Mouse (Mus musculus): Measurements from ENCODE around the gene Dimt1. TPM values are rescaled to one million over a fixed set of nuclear protein-coding genes. Genes with fewer than 3 reads are reported as not detected.
"Not testable (repeated sequence)": the region's sequence is repeated elsewhere in the genome, so short reads cannot be mapped to it uniquely, and the experiment has no call there.

Gene Dimt1
- total RNA-seq (2021), result 10 to 100 TPM; 20.7 to 25.3 TPM

- DNase-seq, result peak; percentile 96
- intact Hi-C loops (cut with DNase I), result no loop called here
These were observed at the start of gene Dimt1 for GRCm38 (mm10) chr13:106946594-106947540. Dimt1 (plus strand) TSS chr13:106947127.

DNA sequence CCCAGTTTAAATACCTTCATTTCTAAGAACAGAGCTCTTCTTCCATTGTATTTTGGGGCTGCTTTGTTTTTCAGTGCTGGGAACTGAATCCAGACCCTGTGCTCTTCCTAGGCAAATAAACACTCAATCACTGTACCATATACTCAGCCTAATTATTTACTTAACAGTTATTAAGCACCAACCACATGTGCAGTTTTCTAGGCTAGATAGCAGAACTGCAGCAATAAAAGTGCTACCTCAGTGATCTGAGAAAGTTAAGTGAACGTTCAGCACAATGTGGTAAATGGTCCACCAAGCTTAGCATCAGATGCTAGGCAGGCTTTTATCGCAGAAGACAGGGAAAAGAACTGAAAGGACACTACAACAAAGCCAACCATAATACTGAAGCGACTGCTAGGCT is 42.3 kb upstream of the Dimt1 start:
- no peak for DNase-seq
- intact Hi-C loops (cut with DNase I), result loop anchor here (10.0 kb wide), 1 partner anchor 1960 kb away; no protein-coding TSS in a partner anchor

DNA sequence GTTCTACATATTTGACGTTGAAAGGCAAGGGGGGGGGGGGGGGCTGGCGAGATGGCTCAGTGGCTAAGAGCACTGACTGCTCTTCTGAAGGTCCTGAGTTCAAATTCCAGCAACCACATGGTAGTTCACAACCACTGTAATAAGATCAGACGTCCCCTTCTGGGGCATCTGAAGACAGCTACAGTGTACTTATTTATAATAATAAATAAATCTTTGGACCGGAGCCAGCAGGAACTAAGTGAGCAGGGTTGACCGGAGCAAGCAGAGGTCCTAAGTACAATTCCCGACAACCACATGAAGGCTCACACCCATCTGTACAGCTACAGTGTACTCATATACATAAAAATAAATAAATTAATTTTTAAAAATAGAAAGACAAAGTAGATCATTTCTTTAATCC is 41.8 kb upstream of the Dimt1 start:
- DNase-seq, result not testable (repeated sequence)
- intact Hi-C loops (cut with DNase I), result loop anchor here (10.0 kb wide), 1 partner anchor 1960 kb away; no protein-coding TSS in a partner anchor

GRCm38 (mm10) chr13:106907273-106907672 is 39.7 kb upstream of the Dimt1 start:
- intact Hi-C loops (cut with DNase I), result loop anchor here (10.0 kb wide), 1 partner anchor 1962 kb away; no protein-coding TSS in a partner anchor
- peak; percentile 14 for DNase-seq

- DNase-seq, result no peak
- intact Hi-C loops (cut with DNase I), result no loop called here
These were observed 36.8 kb upstream of the Dimt1 start for GRCm38 (mm10) chr13:106910096-106910495.

DNA sequence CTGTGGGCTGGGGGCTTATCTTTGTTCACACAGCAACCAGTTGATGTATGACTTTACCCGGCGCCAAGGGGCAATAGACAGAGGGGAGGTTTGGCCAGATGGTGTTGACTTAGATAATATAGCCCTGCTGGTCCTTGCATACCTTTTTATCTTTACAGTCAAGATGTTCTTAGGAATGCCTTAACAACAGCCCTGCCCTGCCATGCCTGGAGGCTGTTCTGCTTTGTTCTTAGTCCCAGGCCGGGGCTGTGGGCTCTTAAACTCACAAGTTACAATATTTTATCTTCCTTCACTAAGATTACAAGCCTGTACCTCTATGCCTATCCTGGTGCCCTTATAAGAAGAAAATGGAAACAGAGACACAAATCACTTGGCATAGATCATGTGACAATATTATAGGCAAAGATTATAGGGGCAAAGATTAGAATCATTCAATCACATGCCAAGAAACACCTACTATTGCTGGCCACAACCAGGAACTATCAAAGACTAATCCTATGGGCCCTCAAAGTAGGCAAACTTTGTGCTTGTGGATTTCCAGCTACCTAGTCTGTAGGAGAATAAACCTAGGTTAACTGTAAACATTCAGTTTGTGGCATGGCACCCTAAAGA is 33.7 kb upstream of the Dimt1 start:
- intact Hi-C loops (cut with DNase I), result no loop called here
- no peak for DNase-seq

DNA sequence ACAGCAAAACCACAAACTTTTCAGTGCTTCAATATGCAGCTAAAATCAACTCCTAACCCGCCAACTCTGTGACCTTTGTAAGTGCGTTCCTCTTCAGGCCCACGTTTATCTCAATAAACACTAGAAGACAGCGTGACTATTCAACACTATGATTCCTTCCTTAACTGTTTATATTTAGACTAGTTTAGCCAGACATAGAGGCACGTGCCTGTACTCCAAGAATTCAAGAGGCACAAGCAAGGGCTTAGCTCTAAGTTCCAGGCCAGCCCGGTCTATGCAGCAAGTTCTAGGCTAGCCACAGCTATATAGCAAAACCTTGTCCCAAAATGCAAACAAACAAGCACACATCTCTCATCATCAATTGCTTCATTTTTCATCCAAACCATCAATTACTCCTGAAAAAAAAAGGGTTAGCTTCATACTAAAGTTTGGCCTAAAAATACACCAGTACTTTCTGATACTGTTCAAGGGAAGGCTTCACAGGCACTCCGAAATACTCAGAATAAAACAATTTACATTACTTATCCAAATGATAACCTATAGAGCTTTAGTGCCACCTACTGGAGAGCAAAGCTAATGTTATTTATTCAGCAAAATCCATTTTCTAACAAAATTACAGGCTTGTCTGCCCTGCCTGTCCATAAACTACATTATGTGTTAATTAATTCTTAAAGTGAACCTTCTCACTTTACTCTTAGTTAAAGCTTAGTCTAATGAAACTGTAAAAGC is 28.4 kb upstream of the Dimt1 start:
- DNase-seq, result no peak
- intact Hi-C loops (cut with DNase I), result loop anchor here (5.0 kb wide), 1 partner anchor 1476 kb away; the partner anchor contains the start of gene Htr1a

- DNase-seq; intact Hi-C loops (cut with DNase I): not testable (repeated sequence)
These were observed 21.0 kb upstream of the Dimt1 start for GRCm38 (mm10) chr13:106925921-106926320.

DNA sequence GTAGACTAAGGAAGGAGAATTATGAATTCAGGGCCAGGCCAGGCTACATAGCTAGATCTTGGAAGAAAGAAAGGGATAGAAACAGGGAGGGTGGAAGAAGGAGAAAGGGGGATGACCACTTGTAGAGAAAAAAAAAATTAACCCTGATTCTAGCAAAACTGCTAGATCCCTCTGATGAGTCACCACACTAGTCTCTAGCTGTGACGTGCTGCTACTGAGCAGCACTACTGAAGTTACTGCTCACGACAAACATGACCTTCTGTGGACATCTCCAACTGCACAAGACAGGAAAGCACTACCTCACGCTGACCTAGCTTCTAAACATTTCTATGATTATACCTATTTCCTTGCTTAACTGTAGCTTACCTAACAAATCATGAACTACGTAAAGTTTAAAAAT is 18.6 kb upstream of the Dimt1 start:
- no peak for DNase-seq
- intact Hi-C loops (cut with DNase I), result no loop called here

DNA sequence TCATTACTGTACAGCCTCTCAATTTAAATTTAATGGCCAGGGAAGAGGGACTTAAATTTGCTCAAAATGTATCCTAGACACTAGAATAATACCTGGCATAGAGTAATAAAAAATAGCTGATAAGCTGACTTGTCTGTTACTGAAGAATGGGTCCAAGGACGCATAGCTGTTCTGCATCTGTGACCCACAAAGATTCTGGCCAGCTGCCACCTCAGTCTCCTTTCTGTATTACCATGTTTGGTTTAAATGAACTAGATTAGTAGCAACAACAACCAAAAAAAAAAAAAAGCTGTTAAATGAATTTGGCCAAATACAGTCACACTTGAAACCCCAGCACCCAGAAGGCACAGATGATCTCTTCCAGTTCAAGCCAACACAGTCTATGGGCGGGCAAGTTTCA is 17.7 kb upstream of the Dimt1 start:
- intact Hi-C loops (cut with DNase I), result no loop called here
- DNase-seq, result no peak

DNA sequence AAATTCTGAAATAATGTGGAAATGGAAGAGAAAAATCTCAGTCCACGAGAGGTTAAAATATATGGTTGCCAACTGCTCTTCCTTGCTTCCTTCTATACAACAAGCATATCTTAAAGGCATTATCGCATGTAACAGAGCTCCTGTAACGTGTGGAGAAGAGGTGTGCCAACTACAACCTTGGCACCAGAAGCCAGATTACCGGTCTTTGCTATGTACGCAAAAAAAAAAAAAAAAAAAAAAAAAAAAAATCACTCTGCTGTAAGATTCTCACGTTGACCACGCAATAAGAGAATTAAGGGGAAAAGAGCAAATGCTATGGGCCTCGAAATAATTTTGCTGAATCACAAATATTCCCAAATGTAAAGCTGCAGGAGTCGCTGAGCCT is 11.1 kb upstream of the Dimt1 start:
- DNase-seq, result no peak
- intact Hi-C loops (cut with DNase I), result no loop called here

DNA sequence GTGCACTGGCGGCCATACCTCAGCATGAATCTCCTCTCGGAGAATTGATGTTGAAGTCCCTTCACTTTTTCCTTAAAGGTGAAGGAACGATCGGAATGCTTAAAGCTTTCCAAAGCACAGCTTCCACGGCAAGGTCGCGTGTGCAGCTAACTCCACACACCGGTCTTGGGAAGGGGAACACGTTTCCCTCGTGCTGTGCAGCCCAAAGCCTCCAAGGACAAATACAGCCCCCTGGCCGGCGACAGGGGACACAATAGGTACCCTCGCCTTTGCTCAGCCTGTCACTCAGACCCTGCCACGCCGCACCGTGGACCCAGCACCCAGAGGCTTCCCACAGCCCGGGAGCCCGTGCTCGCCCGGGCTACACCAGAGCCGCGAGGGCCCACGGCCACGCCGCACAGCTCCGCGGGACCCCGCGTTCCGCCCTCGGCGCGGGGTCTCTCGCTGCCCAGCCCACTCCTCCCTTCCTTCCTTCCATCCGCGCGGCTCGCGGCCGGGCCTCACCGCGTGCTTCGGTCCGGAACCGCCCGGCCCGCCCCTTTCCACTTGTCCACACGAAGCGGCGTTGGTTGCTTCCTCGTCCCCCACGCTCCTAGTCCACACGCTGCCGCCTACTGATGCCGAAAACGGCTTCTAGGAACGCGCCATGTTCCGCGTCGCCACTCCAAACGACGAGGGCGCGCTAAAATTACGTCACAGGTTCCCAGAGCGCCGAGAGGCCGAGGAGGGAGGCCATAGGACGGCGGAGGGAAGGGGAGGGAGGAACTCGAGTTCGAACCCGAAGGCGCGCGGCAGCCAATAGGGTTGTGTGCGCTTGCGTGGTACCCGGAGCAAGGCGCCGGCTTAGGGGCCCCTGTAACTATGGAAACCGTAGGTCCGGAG is 10.4 kb upstream of the Dimt1 start, which contains the start of gene Ipo11:
Gene Ipo11, minus strand, starts transcription at position 703 of the 882 bp plus-strand sequence.
- intact Hi-C loops (cut with DNase I), result no loop called here
- peak; percentile 94 for DNase-seq

DNA sequence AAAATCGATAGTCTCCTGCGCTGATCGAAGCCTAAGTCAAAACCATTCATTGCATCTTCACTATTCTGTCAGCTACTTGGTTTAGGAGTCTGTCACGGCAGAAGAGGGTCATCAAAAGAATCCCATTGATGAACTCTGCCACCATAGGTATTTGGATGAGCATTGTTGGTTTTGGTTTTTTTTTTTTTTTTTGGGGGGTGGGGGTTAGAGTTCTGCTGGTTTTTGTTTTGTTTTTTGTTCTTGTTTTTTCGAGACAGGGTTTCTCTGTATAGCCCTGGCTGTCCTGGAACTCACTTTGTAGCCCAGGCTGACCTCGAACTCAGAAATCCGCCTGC is 9.8 kb upstream of the Dimt1 start:
- DNase-seq, result no peak
- intact Hi-C loops (cut with DNase I), result no loop called here

- intact Hi-C loops (cut with DNase I), result no loop called here
- DNase-seq, result no peak
These were observed 5.5 kb upstream of the Dimt1 start for GRCm38 (mm10) chr13:106941211-106941976.

GRCm38 (mm10) chr13:106942721-106943120 is 4.2 kb upstream of the Dimt1 start:
- intact Hi-C loops (cut with DNase I), result no loop called here
- no peak for DNase-seq

DNA sequence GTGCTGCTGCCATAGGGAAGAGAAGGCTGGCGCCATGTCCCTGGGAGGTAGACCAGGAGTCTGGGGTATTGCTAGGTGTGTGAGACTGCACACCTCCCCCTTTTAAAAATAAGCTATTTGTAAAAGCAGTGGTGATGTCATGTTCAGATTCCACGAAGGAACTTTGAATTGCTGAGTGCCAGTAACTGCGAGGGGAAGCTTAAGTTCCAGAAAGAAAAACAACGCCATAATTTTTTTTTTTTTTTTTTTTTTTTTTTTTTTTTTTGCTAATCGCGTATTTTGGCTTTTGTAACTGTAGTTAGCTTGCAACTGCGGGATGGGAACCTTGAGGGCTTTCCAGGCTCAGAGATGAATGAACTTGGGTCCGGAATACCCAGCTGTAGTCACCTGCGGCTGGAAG is 1.4 kb upstream of the Dimt1 start:
- intact Hi-C loops (cut with DNase I), result no loop called here

GRCm38 (mm10) chr13:106947583-106947982 is 656 bp downstream of the Dimt1 start:
- intact Hi-C loops (cut with DNase I), result no loop called here
- no peak for DNase-seq

More for the DNA sequence above, 1.4 kb upstream of the Dimt1 start:
- no peak for DNase-seq

- intact Hi-C loops (cut with DNase I), result no loop called here
- DNase-seq, result no peak
These were observed 8.0 kb downstream of the Dimt1 start for GRCm38 (mm10) chr13:106954880-106955279.

- no peak for DNase-seq
These were observed 10.6 kb downstream of the Dimt1 start for GRCm38 (mm10) chr13:106957554-106957953.

More at GRCm38 (mm10) chr13:106957554-106957953, 10.6 kb downstream of the Dimt1 start:
- intact Hi-C loops (cut with DNase I), result no loop called here
